Mouse (Mus musculus) c-Kit-negative CD71-positive TER-119-positive erythroid progenitor cells, embryonic 14.5 days (primary cell): ENCODE measurements around the gene Asb3.
A peak's percentile ranks its signal among the peaks of the same experiment; 100 is the strongest.
"Not testable (repeated sequence)": the region's sequence is repeated elsewhere in the genome, so short reads cannot be mapped to it uniquely, and the experiment has no call there.

Experiments used
- DNase-seq: peaks from one replicate; pipeline ENCODE4 v3.0.0-alpha.2; 2013; ENCODE audit warnings: low read depth, low spot score

Gene Asb3

DNA sequence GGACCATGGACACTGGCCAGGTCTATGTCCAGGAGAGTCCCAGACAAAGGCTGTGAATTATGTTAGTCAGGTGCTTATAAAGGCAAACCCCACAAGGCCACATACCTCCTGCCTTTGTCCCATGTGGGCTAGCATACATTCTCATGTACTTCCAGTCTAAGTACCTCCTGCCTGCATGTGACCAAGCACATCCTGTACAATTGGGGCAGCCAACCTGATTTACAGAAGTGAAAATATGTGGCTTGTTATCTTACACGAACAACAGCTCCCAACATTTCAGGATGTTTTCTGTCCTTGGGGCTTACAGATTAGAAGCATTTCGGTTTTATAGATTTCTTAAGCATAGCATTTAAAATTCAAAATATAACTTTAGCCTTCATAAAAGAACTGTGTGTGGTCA lies 114.8 kb downstream of the Asb3 start:
- no peak for DNase-seq

DNA sequence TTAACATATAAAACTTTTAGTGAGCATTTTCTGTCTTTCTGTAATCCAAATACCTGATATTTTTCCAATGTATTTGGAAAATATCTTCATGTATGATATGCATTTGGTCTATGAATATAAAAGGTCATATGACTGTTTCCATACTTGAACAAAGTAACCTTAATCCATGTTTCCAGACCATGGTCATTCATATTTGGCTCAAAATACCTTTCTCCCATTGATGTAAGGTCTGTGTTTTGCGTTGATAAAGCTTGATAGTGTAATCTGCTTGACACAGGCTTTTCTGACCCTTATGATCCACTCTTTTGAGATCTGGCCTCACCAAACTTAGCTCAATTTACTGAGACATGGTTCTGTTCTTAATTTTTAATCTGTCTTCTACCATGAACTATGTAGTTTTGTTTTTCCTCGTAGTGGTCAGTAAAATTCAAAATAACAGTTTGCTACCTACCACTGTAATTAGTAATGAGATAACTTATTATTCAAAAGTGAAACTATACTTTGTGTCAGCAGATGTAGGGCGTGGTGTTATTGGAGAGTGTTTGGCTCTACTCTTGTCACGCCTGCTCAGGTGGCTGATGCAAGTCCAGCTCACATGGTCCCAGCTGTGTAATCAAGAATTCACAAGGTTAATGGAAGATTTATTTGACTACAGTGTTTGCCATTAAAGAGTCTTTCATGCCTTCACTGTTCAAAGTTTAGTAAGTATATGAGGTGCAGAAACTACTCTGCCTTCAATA lies 116.1 kb downstream of the Asb3 start:
- peak; percentile 89 for DNase-seq

GRCm38 (mm10) chr11:31009668-31010067 lies 124.5 kb downstream of the Asb3 start:
- peak; percentile 56 for DNase-seq

GRCm38 (mm10) chr11:31017466-31017865 lies 132.2 kb downstream of the Asb3 start:
- DNase-seq = not testable (repeated sequence)

- DNase-seq = no peak
These were observed 149.7 kb downstream of the Asb3 start for GRCm38 (mm10) chr11:31034958-31035357.

GRCm38 (mm10) chr11:31089973-31090372 lies 204.8 kb downstream of the Asb3 start:
- no peak for DNase-seq

- no peak for DNase-seq
These were observed 205.3 kb downstream of the Asb3 start for GRCm38 (mm10) chr11:31090478-31090978.

DNA sequence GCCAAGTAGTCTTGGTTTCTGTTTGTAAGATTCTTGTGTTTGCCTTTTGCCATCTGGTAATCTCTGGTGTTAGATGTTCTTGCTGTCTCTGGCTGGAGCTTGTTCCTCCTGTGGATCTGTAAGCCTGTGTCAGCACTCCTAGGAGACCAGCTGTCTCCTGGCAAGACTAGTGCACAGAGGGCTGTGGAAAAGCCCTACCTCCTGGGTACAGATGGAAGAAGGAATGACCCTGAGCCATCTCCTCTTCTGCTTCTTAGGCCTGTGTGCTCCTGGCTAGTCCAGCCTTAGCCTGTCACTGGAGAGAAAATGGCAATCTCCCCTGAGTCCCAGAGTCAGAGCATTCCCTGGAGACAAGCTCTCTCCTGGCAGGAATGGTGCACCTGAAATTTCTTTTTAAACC lies 214.3 kb downstream of the Asb3 start:
- not testable (repeated sequence) for DNase-seq

DNA sequence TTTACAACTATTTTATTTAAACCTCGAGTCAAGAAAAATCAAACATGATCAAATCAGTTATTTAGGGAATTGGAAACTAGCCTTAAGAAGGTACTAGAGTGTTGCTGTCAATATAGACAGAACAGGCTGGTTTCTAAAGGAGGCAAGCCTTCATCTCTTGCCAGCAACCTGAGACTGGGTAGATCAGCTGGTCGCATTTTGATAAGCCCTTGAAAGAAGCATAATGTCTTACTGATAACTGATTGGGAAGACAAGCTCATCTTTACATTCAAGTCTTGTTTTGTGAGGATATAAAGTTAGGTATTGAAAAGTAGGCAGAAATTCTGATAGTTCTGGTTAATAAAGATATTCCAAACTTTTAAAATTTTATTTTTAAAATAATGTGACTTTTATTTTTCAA lies 217.0 kb downstream of the Asb3 start:
- no peak for DNase-seq

- no peak for DNase-seq
These were observed 220.1 kb downstream of the Asb3 start for GRCm38 (mm10) chr11:31105364-31105763.

DNA sequence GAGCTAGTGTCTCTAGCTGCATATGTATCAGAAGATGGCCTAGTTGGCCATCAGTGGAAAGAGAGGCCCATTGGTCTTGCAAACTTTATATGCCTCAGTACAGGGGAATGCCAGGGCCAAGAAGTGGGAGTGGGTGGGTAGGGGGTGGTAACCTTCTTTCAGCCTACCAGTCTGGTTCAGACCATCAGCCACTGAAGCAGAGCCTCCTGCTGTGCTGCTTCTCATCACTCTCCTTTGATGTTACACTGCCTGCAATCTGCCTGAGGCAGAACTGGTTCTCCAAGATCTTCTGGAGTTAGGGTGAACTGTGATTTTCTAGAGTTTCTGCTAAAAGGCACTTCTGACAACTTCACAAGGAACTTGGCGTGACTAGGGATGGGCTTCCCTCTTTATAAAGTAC lies 241.7 kb downstream of the Asb3 start:
- not testable (repeated sequence) for DNase-seq

- DNase-seq = not testable (repeated sequence)
These were observed 248.5 kb downstream of the Asb3 start for GRCm38 (mm10) chr11:31133726-31134125.

DNA sequence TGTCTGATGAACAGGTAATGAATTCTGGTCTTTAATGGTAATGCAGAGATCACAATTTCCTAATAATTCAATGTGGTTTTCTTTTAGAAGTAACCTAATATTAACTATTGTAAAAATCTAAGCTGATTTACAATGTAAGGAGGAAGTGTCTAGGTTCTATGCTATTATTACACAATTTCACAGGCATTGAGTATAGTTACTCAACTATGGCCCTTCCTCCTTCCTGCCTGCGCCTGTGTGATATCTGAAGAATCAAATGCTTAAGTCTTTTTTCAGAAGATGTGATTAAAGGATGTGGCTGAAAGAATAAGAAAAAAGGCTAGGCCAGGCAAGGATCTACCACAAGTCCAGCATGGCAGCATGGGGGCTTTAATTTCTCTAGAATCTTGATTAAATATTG lies 249.6 kb downstream of the Asb3 start:
- DNase-seq = not testable (repeated sequence)

DNA sequence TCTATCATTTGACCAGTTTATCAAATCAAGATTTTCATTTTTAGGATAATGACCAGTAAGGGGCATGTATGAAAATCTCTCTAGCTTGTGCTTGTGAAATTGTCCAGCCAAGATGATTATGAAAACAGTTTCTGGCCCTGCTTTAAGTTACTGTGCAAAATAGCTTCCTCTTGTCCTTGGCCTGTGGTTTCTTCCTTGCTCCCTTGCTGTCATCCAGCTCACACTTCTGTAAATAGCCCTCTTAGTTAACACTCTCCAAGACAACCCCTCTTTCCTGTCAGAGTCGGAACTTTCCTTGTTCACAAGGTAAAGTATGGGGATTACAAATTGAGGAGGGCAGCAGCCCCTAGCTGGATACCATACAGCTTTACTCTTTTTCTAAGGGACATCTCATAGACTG lies 253.2 kb downstream of the Asb3 start:
- not testable (repeated sequence) for DNase-seq
